ENCODE assay signal across 13 mouse cellular contexts in genomic region chr9:112119535-112119934, GRCm38 (mm10).
DNase-seq lines count a peak whose midpoint lies in the region; ATAC-seq and TF ChIP-seq lines count a peak whose summit lies in the region.
"Had no signal": no experiment of that assay in that cellular context is flagged by ENCODE, and none has a peak within 500 bp of the region (broad histone marks: within the 10 kb centered on the region; RNA-seq: fewer than 3 reads in every experiment).

No protein-coding gene starts in this region.

- TF ChIP-seq POLR2A in olfactory bulb, adult 2 months (IDR thresholded peaks at IDR 0.05; ENCODE audit: insufficient read depth, low read depth, low read length), result no peak

- H3K9me3 ChIP-seq in forebrain, embryonic 11.5 days (ENCODE audit: control insufficient read depth, low read length), result no peaks in the 10 kb centered on the region
- no peaks in the 10 kb centered on the region for H3K9me3 ChIP-seq in forebrain, embryonic 12.5 days
- no peaks in the 10 kb centered on the region for H3K9me3 ChIP-seq in midbrain, embryonic 11.5 days (ENCODE audit: control insufficient read depth, low read length)
- no peaks in the 10 kb centered on the region for H3K9me3 ChIP-seq in midbrain, embryonic 10.5 days (replicated peaks)
- H3K9me3 ChIP-seq in midbrain, embryonic 13.5 days, result no peaks in the 10 kb centered on the region
- H3K9me3 ChIP-seq: heart, embryonic 12.5 days; liver, embryonic 13.5 days had no signal

- no peaks in the 10 kb centered on the region for H3K36me3 ChIP-seq in forebrain, embryonic 11.5 days (ENCODE audit: control insufficient read depth, insufficient read depth, low read length)
- H3K36me3 ChIP-seq in forebrain, embryonic 12.5 days (replicated peaks), result no peaks in the 10 kb centered on the region
- no peaks in the 10 kb centered on the region for H3K36me3 ChIP-seq in midbrain, embryonic 11.5 days (ENCODE audit: control insufficient read depth, insufficient read depth, low read length)
- H3K36me3 ChIP-seq in midbrain, embryonic 10.5 days, result no peaks in the 10 kb centered on the region
- H3K36me3 ChIP-seq in midbrain, embryonic 13.5 days, result no peaks in the 10 kb centered on the region
- H3K36me3 ChIP-seq: heart, embryonic 12.5 days; liver, embryonic 13.5 days had no signal

- no peak for ATAC-seq in forebrain, embryonic 11.5 days (replicated peaks; ENCODE audit: low FRiP score)
- ATAC-seq in forebrain, embryonic 12.5 days (ENCODE audit: low FRiP score), result no peak
- no peak for ATAC-seq in midbrain, embryonic 11.5 days (ENCODE audit: low FRiP score)
- no peak for ATAC-seq in midbrain, embryonic 13.5 days
- ATAC-seq in monocyte, adult 5-6 weeks (replicated peaks; ENCODE audit: insufficient number of reproducible peaks, low FRiP score, low TSS enrichment, poor library complexity, severe bottlenecking), result no peak
- ATAC-seq: CD4-positive, CD25-positive, alpha-beta regulatory T cell, adult 4 months had no signal

- H3K9ac ChIP-seq in forebrain, embryonic 11.5 days (ENCODE audit: low read length), result no peak overlapping the region
- no peak overlapping the region for H3K9ac ChIP-seq in forebrain, embryonic 12.5 days
- H3K9ac ChIP-seq in midbrain, embryonic 11.5 days (ENCODE audit: low read length), result no peak overlapping the region
- H3K9ac ChIP-seq in midbrain, embryonic 13.5 days (replicated peaks), result peak overlapping the region; percentile 32; the same call in 1 of the 2 replicates
- H3K9ac ChIP-seq: liver, embryonic 13.5 days had no signal

- H3K27ac ChIP-seq in forebrain, embryonic 11.5 days (ENCODE audit: low read depth, low read length), result no peak overlapping the region
- H3K27ac ChIP-seq in forebrain, embryonic 12.5 days, result no peak overlapping the region
- H3K27ac ChIP-seq in midbrain, embryonic 11.5 days (ENCODE audit: low read depth, low read length), result no peak overlapping the region
- no peak overlapping the region for H3K27ac ChIP-seq in midbrain, embryonic 10.5 days (replicated peaks)
- peak overlapping the region; percentile 45; the same call in 1 of the 2 replicates for H3K27ac ChIP-seq in midbrain, embryonic 13.5 days
- H3K27ac ChIP-seq in olfactory bulb, adult 2 months (ENCODE audit: insufficient read depth, low read depth, low read length), result peak overlapping the region; percentile 47
- H3K27ac ChIP-seq: liver, embryonic 13.5 days had no signal

- no peak for TF ChIP-seq CTCF in olfactory bulb, adult 2 months (IDR thresholded peaks at IDR 0.05; ENCODE audit: insufficient read depth, low read depth, low read length)

- peak overlapping the region; percentile 53; the same call in 1 of the 2 replicates for H3K4me2 ChIP-seq in forebrain, embryonic 11.5 days (ENCODE audit: low read depth, low read length, severe bottlenecking)
- H3K4me2 ChIP-seq in forebrain, embryonic 12.5 days, result no peak overlapping the region
- H3K4me2 ChIP-seq in midbrain, embryonic 11.5 days, result peak overlapping the region; percentile 52; the same call in 1 of the 2 replicates
- peak overlapping the region; percentile 61; the same call in 1 of the 2 replicates for H3K4me2 ChIP-seq in midbrain, embryonic 13.5 days (replicated peaks)

- whole genome bisulfite sequencing in forebrain, embryonic 11.5 days, result 40% methylated on average over 3 of the region's 3 CpGs
- WGBS in forebrain, embryonic 12.5 days, result 28% methylated on average over 3 of the region's 3 CpGs
- 20% methylated on average over 3 of the region's 3 CpGs for WGBS in midbrain, embryonic 11.5 days
- 26% methylated on average over 3 of the region's 3 CpGs for WGBS in midbrain, embryonic 10.5 days
- WGBS in midbrain, embryonic 13.5 days, result 28% methylated on average over 3 of the region's 3 CpGs
- WGBS in olfactory bulb, adult 2 months, result 52% methylated on average over 3 of the region's 3 CpGs

- H3K4me3 ChIP-seq in forebrain, embryonic 11.5 days (ENCODE audit: low read depth, low read length), result no peak overlapping the region
- no peak overlapping the region for H3K4me3 ChIP-seq in forebrain, embryonic 12.5 days (replicated peaks)
- no peak overlapping the region for H3K4me3 ChIP-seq in midbrain, embryonic 11.5 days (ENCODE audit: low read depth, low read length)
- no peak overlapping the region for H3K4me3 ChIP-seq in midbrain, embryonic 10.5 days
- no peak overlapping the region for H3K4me3 ChIP-seq in midbrain, embryonic 13.5 days (replicated peaks)
- no peak overlapping the region for H3K4me3 ChIP-seq in olfactory bulb, adult 2 months (ENCODE audit: insufficient read depth, low read depth, low read length)
- H3K4me3 ChIP-seq: liver, embryonic 13.5 days had no signal

- DNase-seq in forebrain, embryonic 11.5 days (ENCODE audit: low spot score), result no peak
- DNase-seq in midbrain, embryonic 11.5 days (ENCODE audit: low spot score, missing footprints), result no peak
- no peak for DNase-seq in midbrain, embryonic 10.5 days (ENCODE audit: low spot score)
- DNase-seq: adrenal gland, postnatal 10 days; kidney, adult 11 months; kidney, postnatal 14 days; liver, embryonic 13.5 days had no signal

- peaks cover 7% of the 10 kb centered on the region; the same call in 1 of the 2 replicates for H3K4me1 ChIP-seq in forebrain, embryonic 11.5 days (replicated peaks; ENCODE audit: control insufficient read depth, insufficient read depth, low read length)
- peaks cover 36% of the 10 kb centered on the region for H3K4me1 ChIP-seq in forebrain, embryonic 12.5 days
- H3K4me1 ChIP-seq in midbrain, embryonic 11.5 days (ENCODE audit: control insufficient read depth, insufficient read depth, low read length), result peaks cover 17% of the 10 kb centered on the region; the same call in 1 of the 2 replicates
- peaks cover 32% of the 10 kb centered on the region for H3K4me1 ChIP-seq in midbrain, embryonic 10.5 days
- H3K4me1 ChIP-seq in midbrain, embryonic 13.5 days (replicated peaks), result peaks cover 40% of the 10 kb centered on the region
- peaks cover 20% of the 10 kb centered on the region for H3K4me1 ChIP-seq in olfactory bulb, adult 2 months (ENCODE audit: control insufficient read depth, insufficient read depth, low read length)

- H3K27me3 ChIP-seq in forebrain, embryonic 11.5 days (ENCODE audit: control insufficient read depth, insufficient read depth, low read length), result peaks cover 4% of the 10 kb centered on the region; the same call in 1 of the 2 replicates
- peaks cover 23% of the 10 kb centered on the region for H3K27me3 ChIP-seq in forebrain, embryonic 12.5 days
- no peaks in the 10 kb centered on the region for H3K27me3 ChIP-seq in midbrain, embryonic 11.5 days (ENCODE audit: control insufficient read depth, insufficient read depth, low read length)
- H3K27me3 ChIP-seq in midbrain, embryonic 10.5 days (ENCODE audit: low read depth, poor library complexity, severe bottlenecking), result peaks cover 43% of the 10 kb centered on the region
- peaks cover 4% of the 10 kb centered on the region for H3K27me3 ChIP-seq in midbrain, embryonic 13.5 days

Comparison
In these comparisons a context has a peak if more than half of its experiments do, and no peak if none do; other contexts are left out.
1. H3K27ac ChIP-seq: peak in midbrain, embryonic 13.5 days (single experiment) and olfactory bulb, adult 2 months (single experiment); none in forebrain, embryonic 11.5 days (single experiment), forebrain, embryonic 12.5 days (single experiment), midbrain, embryonic 11.5 days (single experiment) and midbrain, embryonic 10.5 days (single experiment).